Mouse (Mus musculus) thymus, adult 2 months (tissue): Measurements from ENCODE around the gene Wdr31. TPM values are rescaled to one million over a fixed set of nuclear protein-coding genes. Genes with fewer than 3 reads are reported as not detected.
"Not testable (repeated sequence)": the region's sequence is repeated elsewhere in the genome, so short reads cannot be mapped to it uniquely, and the experiment has no call there.

Source experiments
- DNase-seq: peaks from one replicate; pipeline ENCODE4 v3.0.0; 2021
- H3K27ac ChIP-seq: fragments of 200-500 bp; 2 replicates; pipeline ENCODE4 v1.5.1; 2012; ENCODE audit warnings: low read length, control low read depth; ENCODE audit not compliant: control insufficient read depth, insufficient read depth
- H3K27me3 ChIP-seq: fragments of 200-500 bp; 2 replicates; pipeline ENCODE4 v1.6.1; 2012; ENCODE audit warnings: mild to moderate bottlenecking, low read length, moderate library complexity, mixed read lengths; ENCODE audit not compliant: control insufficient read depth, insufficient read depth
- H3K36me3 ChIP-seq: fragments of 200-500 bp; 2 replicates; pipeline ENCODE4 v1.6.1; 2012; ENCODE audit warnings: mild to moderate bottlenecking, low read length, moderate library complexity; ENCODE audit not compliant: control insufficient read depth, insufficient read depth
- H3K4me1 ChIP-seq: fragments of 200-500 bp; replicated peaks from 2 replicates; pipeline ENCODE4 v1.6.1; 2012; ENCODE audit warnings: low read length; ENCODE audit not compliant: control insufficient read depth, insufficient read depth
- H3K4me3 ChIP-seq: fragments of 200-500 bp; 2 replicates; pipeline ENCODE4 v1.5.1; 2012; ENCODE audit warnings: mild to moderate bottlenecking, low read length, control low read depth, moderate library complexity; ENCODE audit not compliant: control insufficient read depth, insufficient read depth
- CTCF ChIP-seq: fragments of 200-500 bp; IDR thresholded peaks from 2 replicates; pipeline ENCODE4 v1.5.1; 2012; ENCODE audit warnings: mild to moderate bottlenecking, control low read depth, low read length, moderate library complexity, borderline replicate concordance; ENCODE audit not compliant: control insufficient read depth, poor library complexity, insufficient read depth; ENCODE audit errors: extremely low read depth
- POLR2A ChIP-seq: fragments of 200-500 bp; IDR thresholded peaks from 2 replicates; pipeline ENCODE4 v1.6.1; 2012; ENCODE audit warnings: mild to moderate bottlenecking, low read length, control low read depth, moderate library complexity; ENCODE audit not compliant: control insufficient read depth, poor library complexity, insufficient read depth; ENCODE audit errors: extremely low read depth
- WGBS: fragments of 180-500 bp; shearing (Covaris S2); methylation state at CpG from one replicate; pipeline ENCODE4 v1.1.7; 2018; 5-methylcytosine and 5-hydroxymethylcytosine counted together
- polyA plus RNA-seq: library from polyadenylated mRNA; depleted of rRNA; stranded (reverse); fragments of >200 nt; gene quantifications from 2 replicates; pipeline ENCODE4 v1.2.3, GENCODE M21; 2012

Gene Wdr31
- polyA plus RNA-seq, 1 experiment = 1.9 TPM

GRCm38 (mm10) chr4:62486162-62486696, 15.5 kb upstream of the Wdr31 start:
- TF ChIP-seq CTCF = no peak
- TF ChIP-seq POLR2A = no peak
- no peaks in the 10 kb centered on the region for H3K36me3 ChIP-seq
- no peaks in the 10 kb centered on the region for H3K27me3 ChIP-seq
- no peak overlapping the region for H3K4me3 ChIP-seq
- H3K27ac ChIP-seq = no peak overlapping the region
- WGBS = 95% methylated on average over 15 of the region's 15 CpGs
- peaks cover 11% of the 10 kb centered on the region for H3K4me1 ChIP-seq
- DNase-seq = no peak

- H3K27ac ChIP-seq = peak overlapping the region; percentile 20; the same call in 1 of the 2 replicates
- 67% methylated on average over 8 of the region's 8 CpGs for WGBS
- no peak for DNase-seq
- H3K4me3 ChIP-seq = no peak overlapping the region
- no peaks in the 10 kb centered on the region for H3K27me3 ChIP-seq
- H3K4me1 ChIP-seq = peaks cover 11% of the 10 kb centered on the region
- no peaks in the 10 kb centered on the region for H3K36me3 ChIP-seq
- TF ChIP-seq CTCF (no peak), POLR2A (no peak)
Observed at GRCm38 (mm10) chr4:62485450-62486161, 14.9 kb upstream of the Wdr31 start.

GRCm38 (mm10) chr4:62484928-62485327, 14.2 kb upstream of the Wdr31 start:
- 40% methylated on average over 3 of the region's 3 CpGs for WGBS
- DNase-seq = no peak

GRCm38 (mm10) chr4:62480709-62481605, 10.3 kb upstream of the Wdr31 start:
- no peaks in the 10 kb centered on the region for H3K36me3 ChIP-seq
- H3K4me1 ChIP-seq = peaks cover 27% of the 10 kb centered on the region
- no peak for TF ChIP-seq CTCF
- no peak overlapping the region for H3K4me3 ChIP-seq
- H3K27ac ChIP-seq = no peak overlapping the region
- DNase-seq = no peak
- WGBS = 25% methylated on average over 10 of the region's 10 CpGs
- no peaks in the 10 kb centered on the region for H3K27me3 ChIP-seq

More at GRCm38 (mm10) chr4:62484928-62485327, 14.2 kb upstream of the Wdr31 start:
- peaks cover 13% of the 10 kb centered on the region for H3K4me1 ChIP-seq
- no peak for TF ChIP-seq CTCF
- TF ChIP-seq POLR2A = no peak
- no peak overlapping the region for H3K4me3 ChIP-seq
- no peaks in the 10 kb centered on the region for H3K27me3 ChIP-seq
- no peaks in the 10 kb centered on the region for H3K36me3 ChIP-seq
- H3K27ac ChIP-seq = peak overlapping the region; percentile 42; the same call in 1 of the 2 replicates

- TF ChIP-seq POLR2A (no peak), CTCF (0 out of 2 replicates have a peak, but pooled peaks have one; percentile 3)
- peaks cover 28% of the 10 kb centered on the region for H3K4me1 ChIP-seq
- H3K36me3 ChIP-seq = no peaks in the 10 kb centered on the region
- under 1% methylated on average over 71 of the region's 71 CpGs for WGBS
- H3K27ac ChIP-seq = no peak within 1 kb of the TSS
- H3K4me3 ChIP-seq = peak within 1 kb of the TSS; percentile 34
- DNase-seq = peak; percentile 60
- no peaks in the 10 kb centered on the region for H3K27me3 ChIP-seq
Observed at GRCm38 (mm10) chr4:62479937-62480708, 9.4 kb upstream of the Wdr31 start, which contains the start of gene Bspry. Gene Bspry, plus strand, starts transcription at chr4:62480053.

- peaks cover 25% of the 10 kb centered on the region for H3K4me1 ChIP-seq
- not testable (repeated sequence) for H3K36me3 ChIP-seq, H3K27me3 ChIP-seq, DNase-seq, H3K27ac ChIP-seq
- peak overlapping the region; percentile 34 for H3K4me3 ChIP-seq
- WGBS = 10% methylated on average over 11 of the region's 11 CpGs
Observed at GRCm38 (mm10) chr4:62479593-62479936, 8.9 kb upstream of the Wdr31 start.
